Mouse (Mus musculus): ENCODE measurements at regions not wholly inside any gene's neighbourhood (a gene's known extent, or its start where the extent isn't known, plus 50 kb on each side); places are given as distances from the start of the nearest gene placed in this dataset.

GRCm38 (mm10) chr3:18905769-18906168 is 722.7 kb downstream of the 1700064H15Rik start:
- DNase-seq, result peak; percentile 61

GRCm38 (mm10) chr3:18906210-18906609 is 722.3 kb downstream of the 1700064H15Rik start:
- intact Hi-C loops (cut with DNase I), result no loop called here
- no peak for DNase-seq

More at GRCm38 (mm10) chr3:18905769-18906168, 722.7 kb downstream of the 1700064H15Rik start:
- intact Hi-C loops (cut with DNase I), result no loop called here

GRCm38 (mm10) chr3:18908737-18909136 is 719.7 kb downstream of the 1700064H15Rik start:
- intact Hi-C loops (cut with DNase I), result no loop called here
- DNase-seq, result no peak

- intact Hi-C loops (cut with DNase I), result no loop called here
- no peak for DNase-seq
Measured at GRCm38 (mm10) chr3:18928401-18929104, 699.9 kb downstream of the 1700064H15Rik start.

GRCm38 (mm10) chr3:18929105-18929492 is 699.4 kb downstream of the 1700064H15Rik start:
- no peak for DNase-seq
- intact Hi-C loops (cut with DNase I), result no loop called here

GRCm38 (mm10) chr3:18932983-18933726 is 695.3 kb downstream of the 1700064H15Rik start:
- intact Hi-C loops (cut with DNase I), result no loop called here
- DNase-seq, result no peak

- intact Hi-C loops (cut with DNase I), result no loop called here
- DNase-seq, result no peak
Measured at GRCm38 (mm10) chr3:18934891-18935290, 693.6 kb downstream of the 1700064H15Rik start.

GRCm38 (mm10) chr3:18937333-18938122 is 690.9 kb downstream of the 1700064H15Rik start:
- DNase-seq, result no peak
- intact Hi-C loops (cut with DNase I), result no loop called here

- intact Hi-C loops (cut with DNase I), result no loop called here
- no peak for DNase-seq
Measured at GRCm38 (mm10) chr3:18941301-18942177, 686.9 kb downstream of the 1700064H15Rik start.

GRCm38 (mm10) chr3:18960341-18960740 is 668.1 kb downstream of the 1700064H15Rik start:
- intact Hi-C loops (cut with DNase I), result no loop called here
- no peak for DNase-seq

GRCm38 (mm10) chr3:18988662-18989061 is 639.8 kb downstream of the 1700064H15Rik start:
- peak; percentile 72 for DNase-seq
- intact Hi-C loops (cut with DNase I), result no loop called here

- peak; percentile 99 for DNase-seq
- intact Hi-C loops (cut with DNase I), result no loop called here
Measured at GRCm38 (mm10) chr3:18989577-18990240, 638.8 kb downstream of the 1700064H15Rik start.

GRCm38 (mm10) chr3:19000179-19000578 is 628.3 kb downstream of the 1700064H15Rik start:
- peak; percentile 15 for DNase-seq
- intact Hi-C loops (cut with DNase I), result no loop called here

GRCm38 (mm10) chr3:19002056-19002455 is 626.4 kb downstream of the 1700064H15Rik start:
- intact Hi-C loops (cut with DNase I), result no loop called here
- DNase-seq, result peak; percentile 42

- intact Hi-C loops (cut with DNase I), result no loop called here
- no peak for DNase-seq
Measured at GRCm38 (mm10) chr3:19004792-19005191, 623.7 kb downstream of the 1700064H15Rik start.

- DNase-seq, result no peak
- intact Hi-C loops (cut with DNase I), result no loop called here
Measured at GRCm38 (mm10) chr3:19044566-19044965, 583.9 kb downstream of the 1700064H15Rik start.

GRCm38 (mm10) chr3:19045933-19046332 is 582.5 kb downstream of the 1700064H15Rik start:
- no peak for DNase-seq
- intact Hi-C loops (cut with DNase I), result no loop called here

- DNase-seq, result no peak
- intact Hi-C loops (cut with DNase I), result no loop called here
Measured at GRCm38 (mm10) chr3:19046610-19047009, 581.9 kb downstream of the 1700064H15Rik start.

- DNase-seq, result no peak
- intact Hi-C loops (cut with DNase I), result no loop called here
Measured at GRCm38 (mm10) chr3:19055961-19056360, 572.5 kb downstream of the 1700064H15Rik start.

GRCm38 (mm10) chr3:19056623-19057022 is 571.9 kb downstream of the 1700064H15Rik start:
- intact Hi-C loops (cut with DNase I), result no loop called here
- no peak for DNase-seq
